Mouse (Mus musculus): Measurements from ENCODE around the gene Ror1. TPM values are rescaled to one million over a fixed set of nuclear protein-coding genes. Genes with fewer than 3 reads are reported as not detected.

Ror1 gene
- polyA plus RNA-seq, 1 experiment from 2014 or later, result 1.5 TPM

GRCm38 (mm10) chr4:100178316-100178715, 82.7 kb downstream of the Ror1 start:
- DNase-seq (no peak), ATAC-seq (ENCODE audit: low FRiP score, low TSS enrichment) (no peak)
- H3K27me3 ChIP-seq (ENCODE audit: control insufficient read depth, insufficient read depth, low read length), result no peaks in the 10 kb centered on the region
- H3K4me2 ChIP-seq (ENCODE audit: low read length), result no peak overlapping the region
- no peak overlapping the region for H3K4me3 ChIP-seq (replicated peaks; ENCODE audit: low read depth, low read length)
- H3K9me3 ChIP-seq (ENCODE audit: control insufficient read depth, low read length), result no peaks in the 10 kb centered on the region
- no peak overlapping the region for H3K9ac ChIP-seq (replicated peaks; ENCODE audit: low read length)
- H3K36me3 ChIP-seq (ENCODE audit: control insufficient read depth, insufficient read depth, low read length), result no peaks in the 10 kb centered on the region
- WGBS, result 86% methylated on average over 3 of the region's 3 CpGs
- no peak overlapping the region for H3K27ac ChIP-seq (replicated peaks; ENCODE audit: low read depth, low read length)
- no peaks in the 10 kb centered on the region for H3K4me1 ChIP-seq (ENCODE audit: control insufficient read depth, insufficient read depth, low read length)

- H3K27ac ChIP-seq (replicated peaks; ENCODE audit: low read depth, low read length), result no peak overlapping the region
- H3K36me3 ChIP-seq (ENCODE audit: control insufficient read depth, insufficient read depth, low read length), result no peaks in the 10 kb centered on the region
- no peaks in the 10 kb centered on the region for H3K9me3 ChIP-seq (ENCODE audit: control insufficient read depth, low read length)
- H3K27me3 ChIP-seq (ENCODE audit: control insufficient read depth, insufficient read depth, low read length), result no peaks in the 10 kb centered on the region
- H3K4me3 ChIP-seq (replicated peaks; ENCODE audit: low read depth, low read length), result no peak overlapping the region
- ATAC-seq (ENCODE audit: low FRiP score, low TSS enrichment) (no peak), DNase-seq (no peak)
- H3K4me2 ChIP-seq (ENCODE audit: low read length), result no peak overlapping the region
- WGBS, result 50% methylated on average over 5 of the region's 5 CpGs
- H3K9ac ChIP-seq (replicated peaks; ENCODE audit: low read length), result no peak overlapping the region
- no peaks in the 10 kb centered on the region for H3K4me1 ChIP-seq (ENCODE audit: control insufficient read depth, insufficient read depth, low read length)
These were observed 86.1 kb downstream of the Ror1 start for GRCm38 (mm10) chr4:100181676-100182075.

- Histone ChIP-seq H3K27ac (replicated peaks; ENCODE audit: low read depth, low read length) (no peak overlapping the region), H3K4me2 (ENCODE audit: low read length) (no peak overlapping the region), H3K4me1 (ENCODE audit: control insufficient read depth, insufficient read depth, low read length) (no peaks in the 10 kb centered on the region), H3K27me3 (ENCODE audit: control insufficient read depth, insufficient read depth, low read length) (no peaks in the 10 kb centered on the region), H3K36me3 (ENCODE audit: control insufficient read depth, insufficient read depth, low read length) (no peaks in the 10 kb centered on the region), H3K9me3 (ENCODE audit: control insufficient read depth, low read length) (no peaks in the 10 kb centered on the region), H3K4me3 (replicated peaks; ENCODE audit: low read depth, low read length) (no peak overlapping the region), H3K9ac (replicated peaks; ENCODE audit: low read length) (no peak overlapping the region)
- no peak for ATAC-seq (ENCODE audit: low FRiP score, low TSS enrichment)
- DNase-seq, result no peak
- WGBS, result 93% methylated on average over 8 of the region's 8 CpGs
These were observed 91.2 kb downstream of the Ror1 start for GRCm38 (mm10) chr4:100186781-100187180.

- no peak overlapping the region for H3K4me3 ChIP-seq (replicated peaks; ENCODE audit: low read depth, low read length)
- DNase-seq (no peak), ATAC-seq (ENCODE audit: low FRiP score, low TSS enrichment) (no peak)
- H3K4me2 ChIP-seq (ENCODE audit: low read length), result no peak overlapping the region
- H3K36me3 ChIP-seq (ENCODE audit: control insufficient read depth, insufficient read depth, low read length), result no peaks in the 10 kb centered on the region
- H3K9me3 ChIP-seq (ENCODE audit: control insufficient read depth, low read length), result no peaks in the 10 kb centered on the region
- no peaks in the 10 kb centered on the region for H3K27me3 ChIP-seq (ENCODE audit: control insufficient read depth, insufficient read depth, low read length)
- no peak overlapping the region for H3K27ac ChIP-seq (replicated peaks; ENCODE audit: low read depth, low read length)
- no peak overlapping the region for H3K9ac ChIP-seq (replicated peaks; ENCODE audit: low read length)
- no peaks in the 10 kb centered on the region for H3K4me1 ChIP-seq (ENCODE audit: control insufficient read depth, insufficient read depth, low read length)
- WGBS, result 55% methylated on average over 6 of the region's 6 CpGs
These were observed 92.1 kb downstream of the Ror1 start for GRCm38 (mm10) chr4:100187563-100188200.

GRCm38 (mm10) chr4:100188201-100188699, 92.7 kb downstream of the Ror1 start:
- DNase-seq (no peak), ATAC-seq (ENCODE audit: low FRiP score, low TSS enrichment) (no peak)
- H3K27ac ChIP-seq (replicated peaks; ENCODE audit: low read depth, low read length), result no peak overlapping the region
- H3K9me3 ChIP-seq (ENCODE audit: control insufficient read depth, low read length), result no peaks in the 10 kb centered on the region
- no peaks in the 10 kb centered on the region for H3K36me3 ChIP-seq (ENCODE audit: control insufficient read depth, insufficient read depth, low read length)
- no peaks in the 10 kb centered on the region for H3K27me3 ChIP-seq (ENCODE audit: control insufficient read depth, insufficient read depth, low read length)
- no peak overlapping the region for H3K4me2 ChIP-seq (ENCODE audit: low read length)
- no peaks in the 10 kb centered on the region for H3K4me1 ChIP-seq (ENCODE audit: control insufficient read depth, insufficient read depth, low read length)
- H3K4me3 ChIP-seq (replicated peaks; ENCODE audit: low read depth, low read length), result no peak overlapping the region
- no peak overlapping the region for H3K9ac ChIP-seq (replicated peaks; ENCODE audit: low read length)
- WGBS, result 20% methylated on average over 4 of the region's 4 CpGs

GRCm38 (mm10) chr4:100191483-100191882, 95.9 kb downstream of the Ror1 start:
- H3K4me1 ChIP-seq (ENCODE audit: control insufficient read depth, insufficient read depth, low read length), result no peaks in the 10 kb centered on the region
- WGBS, result 93% methylated on average over 6 of the region's 6 CpGs
- no peak overlapping the region for H3K9ac ChIP-seq (replicated peaks; ENCODE audit: low read length)
- no peaks in the 10 kb centered on the region for H3K27me3 ChIP-seq (ENCODE audit: control insufficient read depth, insufficient read depth, low read length)
- H3K9me3 ChIP-seq (ENCODE audit: control insufficient read depth, low read length), result no peaks in the 10 kb centered on the region
- no peak overlapping the region for H3K4me3 ChIP-seq (replicated peaks; ENCODE audit: low read depth, low read length)
- DNase-seq (no peak), ATAC-seq (ENCODE audit: low FRiP score, low TSS enrichment) (no peak)
- no peaks in the 10 kb centered on the region for H3K36me3 ChIP-seq (ENCODE audit: control insufficient read depth, insufficient read depth, low read length)
- H3K27ac ChIP-seq (replicated peaks; ENCODE audit: low read depth, low read length), result no peak overlapping the region
- no peak overlapping the region for H3K4me2 ChIP-seq (ENCODE audit: low read length)

- Histone ChIP-seq H3K27me3 (ENCODE audit: control insufficient read depth, insufficient read depth, low read length) (no peaks in the 10 kb centered on the region), H3K4me2 (ENCODE audit: low read length) (no peak overlapping the region), H3K27ac (replicated peaks; ENCODE audit: low read depth, low read length) (no peak overlapping the region), H3K4me1 (ENCODE audit: control insufficient read depth, insufficient read depth, low read length) (no peaks in the 10 kb centered on the region), H3K9me3 (ENCODE audit: control insufficient read depth, low read length) (no peaks in the 10 kb centered on the region), H3K9ac (replicated peaks; ENCODE audit: low read length) (no peak overlapping the region), H3K4me3 (replicated peaks; ENCODE audit: low read depth, low read length) (no peak overlapping the region), H3K36me3 (ENCODE audit: control insufficient read depth, insufficient read depth, low read length) (no peaks in the 10 kb centered on the region)
- no peak for DNase-seq
- no peak for ATAC-seq (ENCODE audit: low FRiP score, low TSS enrichment)
- 78% methylated on average over 3 of the region's 3 CpGs for WGBS
These were observed 98.5 kb downstream of the Ror1 start for GRCm38 (mm10) chr4:100194136-100194535.

- H3K36me3 ChIP-seq (ENCODE audit: control insufficient read depth, insufficient read depth, low read length), result no peaks in the 10 kb centered on the region
- DNase-seq (no peak), ATAC-seq (ENCODE audit: low FRiP score, low TSS enrichment) (no peak)
- H3K27ac ChIP-seq (replicated peaks; ENCODE audit: low read depth, low read length), result no peak overlapping the region
- H3K9ac ChIP-seq (replicated peaks; ENCODE audit: low read length), result no peak overlapping the region
- H3K4me2 ChIP-seq (ENCODE audit: low read length), result no peak overlapping the region
- no peaks in the 10 kb centered on the region for H3K27me3 ChIP-seq (ENCODE audit: control insufficient read depth, insufficient read depth, low read length)
- no peaks in the 10 kb centered on the region for H3K9me3 ChIP-seq (ENCODE audit: control insufficient read depth, low read length)
- no peaks in the 10 kb centered on the region for H3K4me1 ChIP-seq (ENCODE audit: control insufficient read depth, insufficient read depth, low read length)
- no peak overlapping the region for H3K4me3 ChIP-seq (replicated peaks; ENCODE audit: low read depth, low read length)
- WGBS, result 92% methylated on average over 5 of the region's 5 CpGs
These were observed 100.7 kb downstream of the Ror1 start for GRCm38 (mm10) chr4:100196255-100196793.

- no peaks in the 10 kb centered on the region for H3K4me1 ChIP-seq (ENCODE audit: control insufficient read depth, insufficient read depth, low read length)
These were observed 102.7 kb downstream of the Ror1 start for GRCm38 (mm10) chr4:100198275-100198674.

More at GRCm38 (mm10) chr4:100198275-100198674, 102.7 kb downstream of the Ror1 start:
- Histone ChIP-seq H3K4me3 (replicated peaks; ENCODE audit: low read depth, low read length) (no peak overlapping the region), H3K36me3 (ENCODE audit: control insufficient read depth, insufficient read depth, low read length) (no peaks in the 10 kb centered on the region), H3K4me2 (ENCODE audit: low read length) (no peak overlapping the region), H3K27me3 (ENCODE audit: control insufficient read depth, insufficient read depth, low read length) (no peaks in the 10 kb centered on the region), H3K9me3 (ENCODE audit: control insufficient read depth, low read length) (no peaks in the 10 kb centered on the region), H3K27ac (replicated peaks; ENCODE audit: low read depth, low read length) (no peak overlapping the region), H3K9ac (replicated peaks; ENCODE audit: low read length) (no peak overlapping the region)
- DNase-seq, result no peak
- 88% methylated on average over 2 of the region's 2 CpGs for WGBS
- no peak for ATAC-seq (ENCODE audit: low FRiP score, low TSS enrichment)

Measured in midbrain, embryonic 14.5 days (tissue).